Mouse (Mus musculus): Measurements from ENCODE around the gene Wdr74. TPM values are rescaled to one million over a fixed set of nuclear protein-coding genes. Genes with fewer than 3 reads are reported as not detected.

Gene Wdr74
- total and polyA plus RNA-seq, 3 experiments = 208 to 803 (median 208) TPM

GRCm38 (mm10) chr19:8745382-8745781 lies 9.8 kb downstream of the Wdr74 start:
- no peak for DNase-seq (ENCODE audit: low read depth, low spot score)
- Histone ChIP-seq H3K4me1 (ENCODE audit: control insufficient read depth in 1 of 2, insufficient read depth in 2 of 2, low read length in 2 of 2) (peaks cover 2 to 4% of the 10 kb centered on the region in 2 experiments; a peak in 3 of 4 replicates), H3K36me3 (ENCODE audit: control insufficient read depth in 1 of 2, insufficient read depth in 2 of 2, low read length in 2 of 2) (peaks cover 3 to 18% of the 10 kb centered on the region in 2 experiments), H3K9me3 (replicated peaks; ENCODE audit: insufficient read depth, low read length) (no peaks in the 10 kb centered on the region), H3K27ac (ENCODE audit: control insufficient read depth, low read depth, low read length) (no peak overlapping the region), H3K9ac (ENCODE audit: control insufficient read depth, low read depth, low read length, poor library complexity, severe bottlenecking) (no peak overlapping the region), H3K27me3 (ENCODE audit: control insufficient read depth in 1 of 2, insufficient read depth in 2 of 2, low read length in 2 of 2) (no peaks in the 10 kb centered on the region), H3K4me3 (ENCODE audit: control insufficient read depth in 1 of 2, insufficient read depth in 1 of 2, low read depth in 2 of 2, low read length in 2 of 2) (no peak overlapping the region), H3K79me2 (ENCODE audit: control insufficient read depth, insufficient read depth, low read length, poor library complexity) (peaks cover 9% of the 10 kb centered on the region)
- TF ChIP-seq GATA1 (IDR thresholded peaks at IDR 0.05; ENCODE audit: low read depth, low read length) = 0 out of 2 replicates have a peak, but pooled peaks have one; percentile 36
- no peak for TF ChIP-seq TAL1 (IDR thresholded peaks at IDR 0.05; ENCODE audit: low read length)

- peak; percentile 45 for DNase-seq (ENCODE audit: low read depth, low spot score)
- no peak for TF ChIP-seq SIN3A (IDR thresholded peaks at IDR 0.05; ENCODE audit: low read length)
- peak; percentile 43; the same call in 1 of the 2 replicates for TF ChIP-seq USF1 (IDR thresholded peaks at IDR 0.05; ENCODE audit: low read depth, low read length)
- peak in 2 of 3 experiments; percentile 39 to 48; a peak in 4 of 6 replicates for TF ChIP-seq CTCF (IDR thresholded peaks at IDR 0.05 in 2 of 3, conservative IDR thresholded peaks at IDR 0.05 in 1 of 3; ENCODE audit: control insufficient read depth in 1 of 3, insufficient read depth in 1 of 3, low read depth in 2 of 3, low read length in 3 of 3, poor library complexity in 1 of 3, severe bottlenecking in 1 of 3)
- peak; percentile 92 for TF ChIP-seq ZNF384 (IDR thresholded peaks at IDR 0.05; ENCODE audit: low read depth, low read length)
- TF ChIP-seq RAD21 (IDR thresholded peaks at IDR 0.05; ENCODE audit: low read depth, low read length) = peak; percentile 20
- no peak for TF ChIP-seq ELF1 (IDR thresholded peaks at IDR 0.05; ENCODE audit: low read depth, low read length)
- TF ChIP-seq MYC (IDR thresholded peaks at IDR 0.05; ENCODE audit: low read depth, low read length) = peak; percentile 63
- TF ChIP-seq SMC3 (IDR thresholded peaks at IDR 0.05; ENCODE audit: low read depth, low read length) = peak; percentile 27; the same call in 1 of the 2 replicates
- no peak for TF ChIP-seq UBTF (IDR thresholded peaks at IDR 0.05; ENCODE audit: borderline replicate concordance, insufficient read depth, low read depth, low read length)
- Histone ChIP-seq H3K9me3 (replicated peaks; ENCODE audit: insufficient read depth, low read length) (no peaks in the 10 kb centered on the region), H3K4me1 (ENCODE audit: control insufficient read depth in 1 of 2, insufficient read depth in 2 of 2, low read length in 2 of 2) (peaks cover 2 to 4% of the 10 kb centered on the region in 2 experiments; a peak in 3 of 4 replicates), H3K36me3 (ENCODE audit: control insufficient read depth in 1 of 2, insufficient read depth in 2 of 2, low read length in 2 of 2) (peaks cover 3 to 20% of the 10 kb centered on the region in 2 experiments), H3K27me3 (ENCODE audit: control insufficient read depth in 1 of 2, insufficient read depth in 2 of 2, low read length in 2 of 2) (no peaks in the 10 kb centered on the region), H3K9ac (ENCODE audit: control insufficient read depth, low read depth, low read length, poor library complexity, severe bottlenecking) (no peak overlapping the region), H3K79me2 (ENCODE audit: control insufficient read depth, insufficient read depth, low read length, poor library complexity) (peaks cover 3% of the 10 kb centered on the region; the same call in 1 of the 2 replicates), H3K4me3 (ENCODE audit: control insufficient read depth in 1 of 2, insufficient read depth in 1 of 2, low read depth in 2 of 2, low read length in 2 of 2) (no peak overlapping the region), H3K27ac (ENCODE audit: control insufficient read depth, low read depth, low read length) (no peak overlapping the region)
Observed at GRCm38 (mm10) chr19:8747368-8747767, 11.7 kb downstream of the Wdr74 start.

- DNase-seq (ENCODE audit: low read depth, low spot score) = no peak
- Histone ChIP-seq H3K9ac (ENCODE audit: control insufficient read depth, low read depth, low read length, poor library complexity, severe bottlenecking) (peak overlapping the region; percentile 70), H3K4me1 (ENCODE audit: control insufficient read depth in 1 of 2, insufficient read depth in 2 of 2, low read length in 2 of 2) (peaks cover 7 to 22% of the 10 kb centered on the region in 2 experiments; a peak in 3 of 4 replicates), H3K79me2 (ENCODE audit: control insufficient read depth, insufficient read depth, low read length, poor library complexity) (peaks cover 46% of the 10 kb centered on the region), H3K4me3 (ENCODE audit: control insufficient read depth in 1 of 2, insufficient read depth in 1 of 2, low read depth in 2 of 2, low read length in 2 of 2) (peak overlapping the region; percentile 10 to 87), H3K27me3 (ENCODE audit: control insufficient read depth in 1 of 2, insufficient read depth in 2 of 2, low read length in 2 of 2) (no peaks in the 10 kb centered on the region), H3K9me3 (replicated peaks; ENCODE audit: insufficient read depth, low read length) (no peaks in the 10 kb centered on the region), H3K36me3 (ENCODE audit: control insufficient read depth in 1 of 2, insufficient read depth in 2 of 2, low read length in 2 of 2) (peaks cover 5 to 26% of the 10 kb centered on the region in 2 experiments), H3K27ac (ENCODE audit: control insufficient read depth, low read depth, low read length) (no peak overlapping the region)
- TF ChIP-seq MYB (IDR thresholded peaks at IDR 0.05; ENCODE audit: low read depth, low read length) = no peak
- no peak for TF ChIP-seq ELF1 (IDR thresholded peaks at IDR 0.05; ENCODE audit: low read depth, low read length)
- TF ChIP-seq GATA1 (IDR thresholded peaks at IDR 0.05; ENCODE audit: low read depth, low read length) = no peak
- TF ChIP-seq ZC3H11A (IDR thresholded peaks at IDR 0.05; ENCODE audit: low read depth, low read length) = no peak
Observed at GRCm38 (mm10) chr19:8755652-8756051, 20.0 kb downstream of the Wdr74 start.
